Mouse (Mus musculus) hindbrain, embryonic 11.5 days (tissue): ENCODE measurements around the gene Eif3j1. TPM values are rescaled to one million over a fixed set of nuclear protein-coding genes. Genes with fewer than 3 reads are reported as not detected.
A peak's percentile ranks its signal among the peaks of the same experiment; 100 is the strongest.
"Not testable (repeated sequence)": the region's sequence is repeated elsewhere in the genome, so short reads cannot be mapped to it uniquely, and the experiment has no call there.

Source experiments
- ATAC-seq: fragments of 200-750 bp; cut with Nextera tagmentation; 2 replicates; pipeline ENCODE4 v1.8.0; 2017; ENCODE audit warnings: mild to moderate bottlenecking, moderate TSS enrichment, moderate library complexity; ENCODE audit not compliant: low FRiP score
- DNase-seq: peaks from one replicate; pipeline ENCODE4 v3.0.0-alpha.2; 2015; ENCODE audit warnings: low spot score
- H3K27ac ChIP-seq: fragments of 300-500 bp; sonication (generic); 2 replicates; pipeline ENCODE4 v1.5.1; 2014; ENCODE audit warnings: mild to moderate bottlenecking, low read depth, low read length
- H3K27me3 ChIP-seq: fragments of 300-500 bp; sonication (generic); 2 replicates; pipeline ENCODE4 v1.6.1; 2014; ENCODE audit warnings: mild to moderate bottlenecking, low read length, moderate library complexity, mixed read lengths; ENCODE audit not compliant: control insufficient read depth, insufficient read depth
- H3K36me3 ChIP-seq: fragments of 300-500 bp; sonication (generic); 2 replicates; pipeline ENCODE4 v1.6.1; 2014; ENCODE audit warnings: mild to moderate bottlenecking, low read length, moderate library complexity, mixed read lengths; ENCODE audit not compliant: control insufficient read depth, insufficient read depth
- H3K4me1 ChIP-seq: fragments of 300-500 bp; sonication (generic); replicated peaks from 2 replicates; pipeline ENCODE4 v1.6.1; 2014; ENCODE audit warnings: low read length, mixed read lengths; ENCODE audit not compliant: control insufficient read depth, insufficient read depth
- H3K4me2 ChIP-seq: fragments of 300-500 bp; sonication (generic); replicated peaks from 2 replicates; pipeline ENCODE4 v1.6.1; 2014; ENCODE audit warnings: mild to moderate bottlenecking, low read depth, low read length
- H3K4me3 ChIP-seq: fragments of 300-500 bp; sonication (generic); 2 replicates; pipeline ENCODE4 v1.5.1; 2014; ENCODE audit warnings: low read depth, low read length
- H3K9ac ChIP-seq: fragments of 300-500 bp; sonication (generic); 2 replicates; pipeline ENCODE4 v1.6.1; 2014; ENCODE audit warnings: low read depth, low read length
- H3K9me3 ChIP-seq: fragments of 300-500 bp; sonication (generic); 2 replicates; pipeline ENCODE4 v1.6.1; 2016; ENCODE audit warnings: low read length; ENCODE audit not compliant: control insufficient read depth
- WGBS: fragments of 180-500 bp; shearing (Covaris S2); extraction: QIAGEN DNeasy Blood & Tissue Kit; methylation state at CpG from one replicate; pipeline ENCODE4 v1.1.7; 2014; 5-methylcytosine and 5-hydroxymethylcytosine counted together
- polyA plus RNA-seq: library from polyadenylated mRNA; unstranded; fragments of >200 nt; fragmentation: Nextera tagmentation; extraction: Ambion mirVana; gene quantifications from 2 replicates; pipeline ENCODE4 v1.2.1, GENCODE M21; 2014

Gene Eif3j1
- polyA plus RNA-seq, result 12.8 and 13.7 TPM in 2 replicates

- Histone ChIP-seq H3K27ac (peak within 1 kb of the TSS; percentile 72), H3K9me3 (no peaks in the 10 kb centered on the region), H3K9ac (peak within 1 kb of the TSS; percentile 82), H3K27me3 (no peaks in the 10 kb centered on the region), H3K4me3 (peak within 1 kb of the TSS; percentile 94), H3K4me2 (peak within 1 kb of the TSS; percentile 70), H3K4me1 (no peaks in the 10 kb centered on the region), H3K36me3 (no peaks in the 10 kb centered on the region)
- DNase-seq (peak; percentile 93), ATAC-seq (peak; percentile 100)
- WGBS, result under 1% methylated on average over 46 of the region's 67 CpGs
Measured at GRCm38 (mm10) chr2:122027862-122028755, at the start of gene Eif3j1. Eif3j1 (plus strand) TSS chr2:122028546.

- 91% methylated on average over 1 of the region's 1 CpGs for WGBS
- no peak overlapping the region for H3K4me3 ChIP-seq
- no peaks in the 10 kb centered on the region for H3K36me3 ChIP-seq
- H3K9me3 ChIP-seq, result no peaks in the 10 kb centered on the region
- no peak for ATAC-seq
- no peak for DNase-seq
- H3K4me1 ChIP-seq, result no peaks in the 10 kb centered on the region
- no peak overlapping the region for H3K4me2 ChIP-seq
- no peak overlapping the region for H3K27ac ChIP-seq
- no peak overlapping the region for H3K9ac ChIP-seq
- no peaks in the 10 kb centered on the region for H3K27me3 ChIP-seq
Measured at GRCm38 (mm10) chr2:121995738-121996137, 32.6 kb upstream of the Eif3j1 start.

DNA sequence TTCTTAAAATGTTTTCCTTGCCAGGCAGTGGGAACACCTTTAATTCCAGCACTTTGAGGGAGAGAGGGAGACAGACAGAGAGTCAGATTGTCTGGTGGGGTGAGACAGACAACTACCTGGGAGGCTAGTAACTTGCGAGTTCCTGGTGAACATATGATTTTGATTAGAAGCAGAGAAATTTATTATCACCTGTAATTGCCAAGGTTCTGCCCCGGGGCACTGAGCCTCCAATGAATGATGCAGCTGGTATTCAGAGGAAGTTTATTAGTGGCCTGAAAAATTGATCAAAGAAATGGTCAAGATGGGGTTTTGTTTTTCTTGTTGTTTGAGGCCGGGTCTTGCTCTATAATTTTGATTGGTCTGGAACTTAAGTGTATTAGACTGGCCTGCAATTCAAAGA, 19.5 kb upstream of the Eif3j1 start:
- Histone ChIP-seq H3K4me1 (no peaks in the 10 kb centered on the region), H3K36me3 (no peaks in the 10 kb centered on the region; the same call in 1 of the 2 replicates), H3K27me3 (no peaks in the 10 kb centered on the region), H3K27ac (no peak overlapping the region), H3K4me3 (no peak overlapping the region), H3K9ac (no peak overlapping the region), H3K4me2 (no peak overlapping the region), H3K9me3 (no peaks in the 10 kb centered on the region)
- WGBS, result 96% methylated on average over 3 of the region's 3 CpGs
- DNase-seq (no peak), ATAC-seq (no peak)

- Histone ChIP-seq H3K4me2 (no peak overlapping the region), H3K4me3 (no peak overlapping the region), H3K9ac (no peak overlapping the region), H3K36me3 (no peaks in the 10 kb centered on the region), H3K27ac (no peak overlapping the region), H3K27me3 (no peaks in the 10 kb centered on the region), H3K9me3 (no peaks in the 10 kb centered on the region), H3K4me1 (no peaks in the 10 kb centered on the region)
- ATAC-seq, result no peak
- 93% methylated on average over 7 of the region's 7 CpGs for WGBS
- DNase-seq, result no peak
Measured at GRCm38 (mm10) chr2:122011441-122011840, 16.9 kb upstream of the Eif3j1 start.

- no peaks in the 10 kb centered on the region for H3K9me3 ChIP-seq
- ATAC-seq, result no peak
- WGBS, result 63% methylated on average over 1 of the region's 1 CpGs
Measured at GRCm38 (mm10) chr2:122018705-122019104, 9.6 kb upstream of the Eif3j1 start.

DNA sequence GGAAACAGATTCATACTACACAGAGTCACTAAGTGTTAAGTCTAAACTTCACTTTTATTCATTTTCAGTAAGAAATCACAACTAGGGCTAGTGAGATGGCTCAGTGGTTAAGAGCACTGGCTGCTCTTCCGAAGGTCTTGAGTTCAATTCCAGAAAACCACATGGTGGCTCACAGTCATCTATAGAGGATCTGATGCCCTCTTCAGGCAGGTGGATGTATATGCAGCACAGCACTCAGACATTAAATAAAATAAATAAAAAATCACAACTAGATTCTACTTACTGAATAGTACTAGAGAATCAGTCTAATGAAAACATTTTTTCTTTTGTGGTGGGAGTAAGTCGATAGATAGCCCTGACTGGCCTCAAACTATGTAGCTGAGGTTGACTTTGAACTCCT, 6.1 kb upstream of the Eif3j1 start:
- Histone ChIP-seq H3K27ac (no peak overlapping the region), H3K4me2 (no peak overlapping the region), H3K4me3 (no peak overlapping the region), H3K9ac (no peak overlapping the region), H3K9me3 (no peaks in the 10 kb centered on the region), H3K27me3 (no peaks in the 10 kb centered on the region), H3K4me1 (no peaks in the 10 kb centered on the region), H3K36me3 (no peaks in the 10 kb centered on the region)
- ATAC-seq, result no peak
- 79% methylated on average over 2 of the region's 2 CpGs for WGBS
- no peak for DNase-seq

More at GRCm38 (mm10) chr2:122018705-122019104, 9.6 kb upstream of the Eif3j1 start:
- Histone ChIP-seq H3K4me3 (no peak overlapping the region), H3K4me2 (no peak overlapping the region), H3K4me1 (no peaks in the 10 kb centered on the region), H3K27me3 (no peaks in the 10 kb centered on the region), H3K27ac (no peak overlapping the region), H3K9ac (no peak overlapping the region), H3K36me3 (no peaks in the 10 kb centered on the region)
- no peak for DNase-seq

GRCm38 (mm10) chr2:122027091-122027490, 1.3 kb upstream of the Eif3j1 start:
- H3K9me3 ChIP-seq, ATAC-seq, H3K4me1 ChIP-seq, H3K27ac ChIP-seq, H3K9ac ChIP-seq, H3K27me3 ChIP-seq, DNase-seq, H3K4me2 ChIP-seq, H3K4me3 ChIP-seq, H3K36me3 ChIP-seq: not testable (repeated sequence)
- 92% methylated on average over 10 of the region's 10 CpGs for WGBS

- peak overlapping the region; percentile 71 for H3K27ac ChIP-seq
- no peaks in the 10 kb centered on the region for H3K27me3 ChIP-seq
- no peaks in the 10 kb centered on the region for H3K9me3 ChIP-seq
- ATAC-seq (peak; percentile 73), DNase-seq (peak; percentile 59)
- H3K36me3 ChIP-seq, result no peaks in the 10 kb centered on the region
- H3K4me3 ChIP-seq, result peak overlapping the region; percentile 94
- peak overlapping the region; percentile 70 for H3K4me2 ChIP-seq
- H3K9ac ChIP-seq, result peak overlapping the region; percentile 82
- WGBS, result 1% methylated on average over 62 of the region's 71 CpGs
- H3K4me1 ChIP-seq, result no peaks in the 10 kb centered on the region
Measured at GRCm38 (mm10) chr2:122028756-122029700, 682 bp downstream of the Eif3j1 start.
